Mouse (Mus musculus): ENCODE data around the gene Sertad4. TPM values are rescaled to one million over a fixed set of nuclear protein-coding genes. Genes with fewer than 3 reads are reported as not detected.

The Sertad4 gene
- polyA plus RNA-seq, 1 experiment from 2014 or later: 23.9 TPM

DNA sequence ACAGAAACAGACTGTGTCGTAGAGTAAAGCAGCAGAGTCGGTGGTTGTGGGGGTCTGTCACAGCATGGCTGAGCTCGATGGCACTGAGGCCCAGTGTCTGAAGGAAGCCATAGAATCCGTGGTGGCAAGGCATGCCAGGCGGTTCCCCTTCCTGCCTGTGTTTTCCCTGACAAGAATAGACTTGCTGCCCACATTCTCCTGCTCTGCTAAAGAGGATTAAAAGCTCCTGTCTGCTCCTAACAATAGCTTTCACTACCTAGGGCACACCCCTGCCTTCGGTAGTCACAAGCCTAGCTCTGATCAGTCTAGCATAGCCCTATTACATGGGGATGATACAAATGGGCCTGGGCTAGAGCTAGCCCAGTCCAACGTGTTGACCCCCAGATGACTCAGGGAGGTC lies 26.6 kb downstream of the Sertad4 start:
- Histone ChIP-seq H3K4me3 (ENCODE audit: low read length) (no peak overlapping the region), H3K4me2 (replicated peaks; ENCODE audit: low read depth, low read length) (no peak overlapping the region), H3K27ac (ENCODE audit: low read depth, low read length) (no peak overlapping the region), H3K9me3 (ENCODE audit: control insufficient read depth, low read length) (0 out of 2 replicates have a peak, but pooled peaks cover 3% of the 10 kb centered on the region), H3K36me3 (ENCODE audit: control insufficient read depth, insufficient read depth, low read length) (no peaks in the 10 kb centered on the region), H3K4me1 (ENCODE audit: control insufficient read depth, insufficient read depth, low read length) (peaks cover 9% of the 10 kb centered on the region), H3K27me3 (ENCODE audit: control insufficient read depth, insufficient read depth, low read length) (peaks cover 6% of the 10 kb centered on the region; the same call in 1 of the 2 replicates), H3K9ac (ENCODE audit: low read depth, low read length) (no peak overlapping the region)
- WGBS: 60% methylated on average over 7 of the region's 7 CpGs
- ATAC-seq (ENCODE audit: low FRiP score, low TSS enrichment): no peak

DNA sequence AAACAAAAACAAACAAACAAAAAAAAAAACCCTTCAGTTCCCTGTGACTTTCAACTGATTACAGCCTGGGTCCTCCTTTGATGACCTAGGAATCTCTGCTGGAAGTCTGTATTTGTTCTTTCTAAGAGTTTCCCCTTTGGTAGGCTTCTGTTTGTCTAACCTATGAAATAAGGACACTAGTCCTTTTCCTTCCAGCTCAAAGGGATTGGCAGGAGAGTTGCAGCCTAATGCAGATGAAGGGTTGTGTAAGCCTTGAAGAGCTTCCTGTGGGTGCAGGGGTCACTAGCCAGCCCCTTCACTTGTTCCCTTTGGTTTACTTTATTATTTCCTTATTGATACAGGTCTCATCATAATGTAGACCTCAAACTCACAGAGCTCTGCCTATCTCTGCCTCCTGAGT lies 27.6 kb downstream of the Sertad4 start:
- Histone ChIP-seq H3K27ac (ENCODE audit: low read depth, low read length) (no peak overlapping the region), H3K9ac (ENCODE audit: low read depth, low read length) (no peak overlapping the region), H3K27me3 (ENCODE audit: control insufficient read depth, insufficient read depth, low read length) (no peaks in the 10 kb centered on the region; the same call in 1 of the 2 replicates), H3K4me1 (ENCODE audit: control insufficient read depth, insufficient read depth, low read length) (peaks cover 15% of the 10 kb centered on the region), H3K9me3 (ENCODE audit: control insufficient read depth, low read length) (0 out of 2 replicates have a peak, but pooled peaks cover 3% of the 10 kb centered on the region), H3K4me3 (ENCODE audit: low read length) (no peak overlapping the region), H3K36me3 (ENCODE audit: control insufficient read depth, insufficient read depth, low read length) (no peaks in the 10 kb centered on the region), H3K4me2 (replicated peaks; ENCODE audit: low read depth, low read length) (no peak overlapping the region)
- no peak for ATAC-seq (ENCODE audit: low FRiP score, low TSS enrichment)

DNA sequence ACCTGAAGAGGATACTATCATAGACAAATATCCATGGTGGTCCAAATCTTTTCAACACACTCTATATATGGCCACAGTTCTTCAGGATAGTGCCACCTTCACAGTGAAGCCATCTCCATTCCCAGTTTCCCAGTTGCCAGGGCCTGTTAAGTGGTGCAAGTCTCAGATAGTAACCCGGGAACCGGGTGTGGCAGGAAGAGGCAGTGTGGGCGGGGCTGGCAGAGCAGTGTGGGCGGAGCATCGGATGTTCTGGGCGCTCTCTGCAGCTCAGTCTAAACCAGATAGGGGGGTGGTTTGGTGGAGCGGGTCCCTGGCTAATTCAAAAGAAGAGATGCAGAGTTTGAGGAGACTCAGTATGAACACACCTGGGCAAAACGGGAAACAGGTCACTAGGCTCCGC lies 29.8 kb downstream of the Sertad4 start:
- H3K27me3 ChIP-seq (ENCODE audit: control insufficient read depth, insufficient read depth, low read length): no peaks in the 10 kb centered on the region
- peaks cover 15% of the 10 kb centered on the region for H3K4me1 ChIP-seq (ENCODE audit: control insufficient read depth, insufficient read depth, low read length)
- H3K4me2 ChIP-seq (replicated peaks; ENCODE audit: low read depth, low read length): no peak overlapping the region
- ATAC-seq (ENCODE audit: low FRiP score, low TSS enrichment): no peak
- H3K4me3 ChIP-seq (ENCODE audit: low read length): no peak overlapping the region
- no peak overlapping the region for H3K9ac ChIP-seq (ENCODE audit: low read depth, low read length)
- no peak overlapping the region for H3K27ac ChIP-seq (ENCODE audit: low read depth, low read length)
- H3K36me3 ChIP-seq (ENCODE audit: control insufficient read depth, insufficient read depth, low read length): no peaks in the 10 kb centered on the region
- WGBS: 30% methylated on average over 9 of the region's 9 CpGs
- 0 out of 2 replicates have a peak, but pooled peaks cover 3% of the 10 kb centered on the region for H3K9me3 ChIP-seq (ENCODE audit: control insufficient read depth, low read length)

DNA sequence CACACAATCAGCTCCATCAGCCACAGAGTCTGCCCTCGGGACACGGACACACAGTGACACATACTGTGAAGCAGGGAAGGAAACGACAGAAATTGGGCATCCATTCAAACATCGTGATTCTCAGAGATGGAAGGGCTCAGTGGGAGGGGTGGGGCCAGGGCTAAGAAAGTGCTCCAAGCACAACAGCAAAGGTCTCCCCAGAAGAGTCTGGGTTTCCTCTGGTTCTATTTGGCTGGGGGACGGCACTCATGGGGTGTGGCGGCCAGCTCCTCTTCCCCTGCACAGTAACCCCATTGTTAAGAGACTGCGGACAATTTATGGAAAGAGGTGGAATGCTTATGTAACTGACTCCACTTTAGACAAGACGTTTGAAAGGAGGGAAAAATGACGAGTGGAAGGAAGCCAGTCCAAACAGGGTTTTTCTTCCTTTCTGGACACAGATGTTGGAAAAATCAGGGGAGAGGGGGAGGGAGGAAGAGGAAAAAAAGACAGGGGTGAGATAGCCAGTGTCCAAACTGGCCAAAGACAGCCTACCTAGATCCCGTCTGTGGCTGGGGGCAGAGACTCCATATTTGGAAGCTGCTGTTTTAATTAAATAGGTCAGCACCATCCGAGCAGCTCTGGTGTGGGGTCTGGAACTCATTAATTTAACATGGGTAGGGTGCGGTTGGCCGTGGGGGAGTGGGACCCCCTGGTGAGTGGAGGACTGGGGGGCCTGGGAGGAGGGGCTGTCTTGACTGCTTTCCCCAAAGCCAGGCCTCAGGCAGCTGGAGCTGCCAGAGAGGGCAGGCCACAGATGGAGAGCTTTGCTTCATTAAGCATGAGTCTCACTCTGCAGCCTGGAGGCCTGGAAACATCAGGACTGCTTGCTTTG lies 32.7 kb downstream of the Sertad4 start:
- H3K4me1 ChIP-seq (ENCODE audit: control insufficient read depth, insufficient read depth, low read length): peaks cover 13% of the 10 kb centered on the region
- peak overlapping the region; percentile 34; the same call in 1 of the 2 replicates for H3K9ac ChIP-seq (ENCODE audit: low read depth, low read length)
- H3K27ac ChIP-seq (ENCODE audit: low read depth, low read length): peak overlapping the region; percentile 86
- WGBS: 18% methylated on average over 13 of the region's 13 CpGs
- no peak overlapping the region for H3K4me3 ChIP-seq (ENCODE audit: low read length)
- no peaks in the 10 kb centered on the region for H3K27me3 ChIP-seq (ENCODE audit: control insufficient read depth, insufficient read depth, low read length)
- no peaks in the 10 kb centered on the region for H3K36me3 ChIP-seq (ENCODE audit: control insufficient read depth, insufficient read depth, low read length)
- 0 out of 2 replicates have a peak, but pooled peaks cover 3% of the 10 kb centered on the region for H3K9me3 ChIP-seq (ENCODE audit: control insufficient read depth, low read length)
- ATAC-seq (ENCODE audit: low FRiP score, low TSS enrichment): peak; percentile 88
- H3K4me2 ChIP-seq (replicated peaks; ENCODE audit: low read depth, low read length): no peak overlapping the region; the same call in 1 of the 2 replicates

DNA sequence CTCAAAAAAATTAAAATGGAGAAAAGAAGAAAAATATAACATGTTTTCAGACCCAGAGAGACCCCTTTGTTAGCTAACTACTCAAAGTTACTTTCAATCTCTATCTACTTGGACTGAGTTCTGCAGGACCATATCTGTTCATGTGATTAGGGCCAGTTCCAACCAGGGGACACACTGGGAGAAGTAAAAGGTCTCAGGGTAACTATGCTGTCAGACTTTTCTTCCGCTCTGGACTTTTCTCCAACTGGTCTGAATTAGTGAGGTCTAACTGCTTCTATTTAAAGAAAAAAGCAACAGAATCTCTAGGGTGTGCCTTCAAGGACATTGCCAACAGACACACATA lies 33.3 kb downstream of the Sertad4 start:
- WGBS: 59% methylated on average over 1 of the region's 1 CpGs
- Histone ChIP-seq H3K4me1 (ENCODE audit: control insufficient read depth, insufficient read depth, low read length) (peaks cover 13% of the 10 kb centered on the region), H3K4me2 (replicated peaks; ENCODE audit: low read depth, low read length) (no peak overlapping the region), H3K9ac (ENCODE audit: low read depth, low read length) (no peak overlapping the region), H3K36me3 (ENCODE audit: control insufficient read depth, insufficient read depth, low read length) (no peaks in the 10 kb centered on the region), H3K4me3 (ENCODE audit: low read length) (no peak overlapping the region), H3K27me3 (ENCODE audit: control insufficient read depth, insufficient read depth, low read length) (no peaks in the 10 kb centered on the region), H3K27ac (ENCODE audit: low read depth, low read length) (peak overlapping the region; percentile 86; the same call in 1 of the 2 replicates), H3K9me3 (ENCODE audit: control insufficient read depth, low read length) (0 out of 2 replicates have a peak, but pooled peaks cover 3% of the 10 kb centered on the region)
- ATAC-seq (ENCODE audit: low FRiP score, low TSS enrichment): peak; percentile 28; the same call in 1 of the 2 replicates

DNA sequence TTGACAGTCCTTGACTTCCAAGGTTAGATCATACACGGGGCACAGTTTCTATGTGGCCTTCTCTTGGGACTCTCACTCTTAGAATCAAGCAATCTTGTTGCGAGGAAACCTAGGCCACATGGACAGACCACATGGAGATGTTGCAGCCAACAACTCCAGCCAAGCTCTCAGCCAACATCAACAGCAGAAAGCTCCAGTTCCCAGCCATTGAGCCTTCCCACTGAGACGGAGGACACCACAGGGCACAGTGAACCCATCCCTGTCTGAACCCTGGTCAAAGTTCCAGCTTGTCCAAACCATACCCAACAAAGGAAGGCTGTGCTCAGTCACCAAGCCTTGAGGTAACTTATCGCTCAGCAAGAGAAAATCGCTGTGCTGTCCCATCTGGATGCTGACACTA lies 37.2 kb downstream of the Sertad4 start:
- peaks cover 15% of the 10 kb centered on the region for H3K4me1 ChIP-seq (ENCODE audit: control insufficient read depth, insufficient read depth, low read length)
- no peaks in the 10 kb centered on the region for H3K36me3 ChIP-seq (ENCODE audit: control insufficient read depth, insufficient read depth, low read length)
- 92% methylated on average over 5 of the region's 5 CpGs for WGBS
- H3K9me3 ChIP-seq (ENCODE audit: control insufficient read depth, low read length): no peaks in the 10 kb centered on the region
- H3K4me2 ChIP-seq (replicated peaks; ENCODE audit: low read depth, low read length): no peak overlapping the region
- no peak overlapping the region for H3K4me3 ChIP-seq (ENCODE audit: low read length)
- no peaks in the 10 kb centered on the region for H3K27me3 ChIP-seq (ENCODE audit: control insufficient read depth, insufficient read depth, low read length)
- no peak overlapping the region for H3K27ac ChIP-seq (ENCODE audit: low read depth, low read length)
- ATAC-seq (ENCODE audit: low FRiP score, low TSS enrichment): no peak
- no peak overlapping the region for H3K9ac ChIP-seq (ENCODE audit: low read depth, low read length)

DNA sequence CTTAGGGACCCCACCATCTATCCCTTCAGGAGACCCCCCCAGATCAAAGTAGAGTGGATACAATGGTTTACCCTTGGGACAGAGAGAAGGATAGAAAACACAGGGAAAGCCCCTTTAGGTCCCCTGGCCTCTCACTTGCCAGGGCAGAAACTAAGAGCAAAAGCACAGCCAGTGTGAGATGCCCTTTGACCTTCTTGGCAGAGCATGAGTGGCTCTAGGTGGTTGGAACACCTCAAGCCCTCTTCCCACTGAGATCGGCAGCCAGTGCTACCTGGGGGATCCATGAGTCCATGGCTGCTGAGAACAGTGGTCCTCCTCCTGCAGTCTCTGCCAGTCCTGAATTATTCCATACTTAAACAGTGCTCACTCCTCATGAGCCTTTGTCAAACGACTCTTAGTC lies 39.8 kb downstream of the Sertad4 start:
- no peak overlapping the region for H3K4me3 ChIP-seq (ENCODE audit: low read length)
- H3K4me2 ChIP-seq (replicated peaks; ENCODE audit: low read depth, low read length): no peak overlapping the region
- peaks cover 9% of the 10 kb centered on the region; the same call in 1 of the 2 replicates for H3K4me1 ChIP-seq (ENCODE audit: control insufficient read depth, insufficient read depth, low read length)
- no peak overlapping the region for H3K27ac ChIP-seq (ENCODE audit: low read depth, low read length)
- H3K9me3 ChIP-seq (ENCODE audit: control insufficient read depth, low read length): no peaks in the 10 kb centered on the region
- H3K9ac ChIP-seq (ENCODE audit: low read depth, low read length): no peak overlapping the region
- no peaks in the 10 kb centered on the region for H3K36me3 ChIP-seq (ENCODE audit: control insufficient read depth, insufficient read depth, low read length)
- no peak for ATAC-seq (ENCODE audit: low FRiP score, low TSS enrichment)
- 59% methylated on average over 2 of the region's 2 CpGs for WGBS
- no peaks in the 10 kb centered on the region for H3K27me3 ChIP-seq (ENCODE audit: control insufficient read depth, insufficient read depth, low read length)

DNA sequence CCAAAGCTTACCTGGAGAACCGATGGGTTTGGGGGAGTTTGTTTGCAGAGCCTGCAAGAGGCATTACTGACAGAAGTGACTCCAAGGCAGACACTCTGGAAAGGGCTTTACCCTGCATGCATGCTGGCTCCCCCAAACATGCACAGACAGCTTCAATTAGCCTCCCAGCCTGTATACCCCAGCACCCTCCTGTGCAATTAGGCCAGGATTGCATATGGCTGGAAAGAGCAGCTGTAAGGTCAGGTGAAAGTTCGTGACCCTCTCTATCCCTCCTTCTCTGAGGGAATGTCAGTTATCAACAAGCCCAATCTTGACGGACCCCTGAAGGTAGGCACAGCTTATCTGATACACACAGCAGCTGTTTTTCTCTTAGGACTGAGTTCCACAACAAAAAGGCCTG lies 40.9 kb downstream of the Sertad4 start:
- 28% methylated on average over 3 of the region's 3 CpGs for WGBS
- no peak for ATAC-seq (ENCODE audit: low FRiP score, low TSS enrichment)
- Histone ChIP-seq H3K4me1 (ENCODE audit: control insufficient read depth, insufficient read depth, low read length) (peaks cover 9% of the 10 kb centered on the region; the same call in 1 of the 2 replicates), H3K36me3 (ENCODE audit: control insufficient read depth, insufficient read depth, low read length) (no peaks in the 10 kb centered on the region), H3K27ac (ENCODE audit: low read depth, low read length) (no peak overlapping the region), H3K9ac (ENCODE audit: low read depth, low read length) (no peak overlapping the region), H3K4me2 (replicated peaks; ENCODE audit: low read depth, low read length) (no peak overlapping the region), H3K4me3 (ENCODE audit: low read length) (no peak overlapping the region), H3K27me3 (ENCODE audit: control insufficient read depth, insufficient read depth, low read length) (no peaks in the 10 kb centered on the region), H3K9me3 (ENCODE audit: control insufficient read depth, low read length) (no peaks in the 10 kb centered on the region)

DNA sequence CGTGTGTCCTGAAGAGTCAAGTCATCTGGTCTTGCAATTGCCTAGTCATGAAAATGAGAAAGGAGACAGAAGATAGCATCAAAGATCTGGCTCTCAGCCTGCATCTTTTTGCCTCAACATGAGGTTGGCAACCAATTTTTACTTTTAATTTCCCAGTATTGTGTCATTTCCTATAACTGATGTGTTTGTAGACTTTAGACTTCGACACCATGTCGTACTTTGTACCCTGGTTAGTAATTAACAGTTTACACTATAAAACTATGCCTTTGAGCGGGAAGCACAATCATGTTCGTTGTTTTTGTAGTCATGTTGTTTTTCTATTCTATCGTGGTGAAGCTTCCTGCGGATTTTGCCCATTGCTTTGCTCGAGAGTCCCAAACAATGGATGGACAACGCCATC lies 42.8 kb downstream of the Sertad4 start:
- ATAC-seq (ENCODE audit: low FRiP score, low TSS enrichment): no peak
- no peak overlapping the region for H3K4me3 ChIP-seq (ENCODE audit: low read length)
- no peaks in the 10 kb centered on the region for H3K27me3 ChIP-seq (ENCODE audit: control insufficient read depth, insufficient read depth, low read length)
- no peaks in the 10 kb centered on the region for H3K9me3 ChIP-seq (ENCODE audit: control insufficient read depth, low read length)
- peaks cover 9% of the 10 kb centered on the region; the same call in 1 of the 2 replicates for H3K4me1 ChIP-seq (ENCODE audit: control insufficient read depth, insufficient read depth, low read length)
- no peak overlapping the region for H3K9ac ChIP-seq (ENCODE audit: low read depth, low read length)
- WGBS: 86% methylated on average over 9 of the region's 9 CpGs
- H3K4me2 ChIP-seq (replicated peaks; ENCODE audit: low read depth, low read length): no peak overlapping the region
- H3K36me3 ChIP-seq (ENCODE audit: control insufficient read depth, insufficient read depth, low read length): no peaks in the 10 kb centered on the region
- H3K27ac ChIP-seq (ENCODE audit: low read depth, low read length): no peak overlapping the region

Data from kidney, embryonic 14.5 days (tissue).